Mouse (Mus musculus) heart, embryonic 13.5 days (tissue): ENCODE measurements around the gene Babam2. TPM values are rescaled to one million over a fixed set of nuclear protein-coding genes. Genes with fewer than 3 reads are reported as not detected.

Source experiments
- microRNA-seq: library from miRNA; unstranded; fragments of <30 nt; microRNA quantifications from one replicate; pipeline ENCODE4, GENCODE M21; 2016
- polyA plus RNA-seq: library from polyadenylated mRNA; unstranded; fragments of >200 nt; fragmentation: Nextera tagmentation; extraction: Ambion mirVana; gene quantifications from 2 replicates; pipeline ENCODE4 v1.2.1, GENCODE M21; 2015

Gene Babam2
- polyA plus RNA-seq, 1 experiment from 2014 or later: 43.3 TPM

Small RNAs within 50 kb of the gene (microRNA-seq; reads per million reads assigned to microRNA genes)
- not detected for gene Mir3473e

Other genes with a start within 250 kb of the Babam2 start
- gene Zfp512, start 245.3 kb upstream of the Babam2 start, polyA plus RNA-seq: 30.6 and 38.2 TPM in 2 replicates
- gene 4930548H24Rik, start 211.9 kb upstream of the Babam2 start, polyA plus RNA-seq: not detected in 2 replicates
- gene Gpn1, start 202.9 kb upstream of the Babam2 start, polyA plus RNA-seq: 46.7 and 50.3 TPM in 2 replicates
- 21.3 and 22.8 TPM in 2 replicates for gene Slc4a1ap, start 170.7 kb upstream of the Babam2 start, polyA plus RNA-seq
- gene Supt7l, start 169.9 kb upstream of the Babam2 start, polyA plus RNA-seq: 17.9 and 18.0 TPM in 2 replicates
- 381 and 421 TPM in 2 replicates for gene Mrpl33, start 100.7 kb upstream of the Babam2 start, polyA plus RNA-seq
- gene Rbks, start 57 bp upstream of the Babam2 start, polyA plus RNA-seq: 3.7 and 4.1 TPM in 2 replicates